Comparison of ENCODE assay signal across 12 mouse cellular contexts in the genomic region with DNA sequence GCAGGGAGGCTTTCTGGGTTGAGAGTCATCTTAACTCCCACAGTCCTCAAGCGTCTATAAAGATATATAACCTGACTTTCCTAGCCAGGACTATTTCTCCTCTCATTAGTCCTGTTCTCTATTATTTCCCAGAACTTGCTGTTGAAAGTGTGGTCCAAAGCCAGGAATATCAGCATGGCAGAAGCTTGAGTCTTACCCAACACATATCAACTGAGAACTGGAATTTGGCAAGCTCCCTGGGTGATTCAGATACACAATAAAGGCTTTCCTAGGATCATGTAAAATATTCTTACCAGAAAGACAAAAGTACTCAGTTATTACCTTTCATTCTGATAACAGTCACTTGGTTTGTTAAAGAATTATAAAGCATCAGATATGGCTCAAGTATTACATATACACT. TPM values are rescaled to one million over a fixed set of nuclear protein-coding genes. Genes with fewer than 3 reads are reported as not detected.
"Had no signal": no experiment of that assay in that cellular context is flagged by ENCODE, and none has a peak within 500 bp of the region (broad histone marks: within the 10 kb centered on the region; RNA-seq: fewer than 3 reads in every experiment).

No protein-coding gene starts in this region.

- DNase-seq: lung, adult 2 months; lung, postnatal 10 days; lung, postnatal 4 days; retina, postnatal 1 day; right cerebral cortex, postnatal 14 days; thymus, adult 2 months; thymus, postnatal 25 days; thymus, postnatal 4 days had no signal

- ATAC-seq: midbrain, embryonic 13.5 days; midbrain, embryonic 15.5 days had no signal

RNA-seq across cellular contexts. Expression of gene Olfr557, which starts 13.8 kb away (rescaled TPM):
- total RNA-seq: megakaryocyte, adult 5-6 weeks; midbrain, postnatal 0 days had no signal

RNA-seq across cellular contexts. Expression of gene Olfr556, which starts 17.2 kb away (rescaled TPM):
- total RNA-seq: megakaryocyte, adult 5-6 weeks; midbrain, postnatal 0 days had no signal

RNA-seq across cellular contexts. Expression of gene Olfr558, which starts 20.1 kb away (rescaled TPM):
- total RNA-seq: megakaryocyte, adult 5-6 weeks had no signal

RNA-seq across cellular contexts. Expression of gene Olfr555, which starts 23.3 kb away (rescaled TPM):
- total RNA-seq: megakaryocyte, adult 5-6 weeks; midbrain, postnatal 0 days had no signal
